Mouse (Mus musculus): ENCODE data around the gene Fam43a. TPM values are rescaled to one million over a fixed set of nuclear protein-coding genes. Genes with fewer than 3 reads are reported as not detected.

Gene Fam43a
- polyA plus RNA-seq, 1 experiment from 2014 or later: 8.5 TPM

- H3K4me3 ChIP-seq (ENCODE audit: control insufficient read depth in 1 of 2, insufficient read depth in 1 of 2, low read depth in 1 of 2, low read length in 2 of 2): no peak overlapping the region
- no peak for ATAC-seq (ENCODE audit: insufficient number of reproducible peaks, insufficient read depth, low FRiP score, low read depth)
Observed at GRCm38 (mm10) chr16:30646856-30647255, 47.3 kb downstream of the Fam43a start.

DNA sequence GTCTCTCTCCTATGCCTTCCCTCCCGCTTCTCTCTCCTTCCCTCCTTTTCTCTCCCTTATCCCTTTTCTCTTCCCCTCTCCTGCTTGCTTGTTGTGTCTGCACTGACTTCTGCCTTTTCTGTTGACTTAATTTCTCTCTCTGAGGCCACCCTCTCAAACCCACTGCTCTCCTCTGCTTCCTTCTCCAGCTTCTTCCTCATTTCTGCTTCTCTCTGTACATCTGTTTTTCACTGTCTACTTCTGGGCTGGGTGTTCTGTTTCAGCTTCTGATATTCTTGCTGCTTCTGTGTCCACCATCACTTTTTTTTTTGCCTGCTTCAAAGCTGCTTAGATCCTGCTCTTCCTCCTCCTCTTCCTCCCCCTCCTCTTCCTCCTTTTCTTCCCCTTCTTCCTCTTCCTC lies 51.8 kb downstream of the Fam43a start:
- H3K9ac ChIP-seq (ENCODE audit: low read length): no peak overlapping the region
- H3K4me1 ChIP-seq (ENCODE audit: control insufficient read depth in 2 of 2, insufficient read depth in 2 of 2, low read length in 2 of 2): no peaks in the 10 kb centered on the region; a peak in 1 of 4 replicates
- no peak overlapping the region for H3K4me2 ChIP-seq (ENCODE audit: low read length)
- peaks cover 8% of the 10 kb centered on the region; the same call in 1 of the 2 replicates for H3K9me3 ChIP-seq (ENCODE audit: control insufficient read depth, low read length)
- no peak overlapping the region for H3K27ac ChIP-seq (replicated peaks in 1 of 2; ENCODE audit: control insufficient read depth in 1 of 2, insufficient read depth in 1 of 2, low read depth in 2 of 2, low read length in 2 of 2)
- no peak for ATAC-seq (ENCODE audit: insufficient number of reproducible peaks, insufficient read depth, low FRiP score, low read depth)
- no peaks in the 10 kb centered on the region for H3K27me3 ChIP-seq (ENCODE audit: control insufficient read depth, insufficient read depth, low read length)
- no peaks in the 10 kb centered on the region for H3K36me3 ChIP-seq (ENCODE audit: control insufficient read depth, insufficient read depth, low read length)
- 62% methylated on average over 1 of the region's 1 CpGs for WGBS
- H3K4me3 ChIP-seq (ENCODE audit: control insufficient read depth in 1 of 2, insufficient read depth in 1 of 2, low read depth in 1 of 2, low read length in 2 of 2): no peak overlapping the region

More at GRCm38 (mm10) chr16:30646856-30647255, 47.3 kb downstream of the Fam43a start:
- WGBS: 78% methylated on average over 3 of the region's 3 CpGs
- Histone ChIP-seq H3K4me2 (ENCODE audit: low read length) (no peak overlapping the region), H3K27ac (replicated peaks in 1 of 2; ENCODE audit: control insufficient read depth in 1 of 2, insufficient read depth in 1 of 2, low read depth in 2 of 2, low read length in 2 of 2) (no peak overlapping the region), H3K9me3 (ENCODE audit: control insufficient read depth, low read length) (peaks cover 15% of the 10 kb centered on the region), H3K9ac (ENCODE audit: low read length) (no peak overlapping the region), H3K4me1 (ENCODE audit: control insufficient read depth in 2 of 2, insufficient read depth in 2 of 2, low read length in 2 of 2) (no peaks in the 10 kb centered on the region), H3K27me3 (ENCODE audit: control insufficient read depth, insufficient read depth, low read length) (no peaks in the 10 kb centered on the region), H3K36me3 (ENCODE audit: control insufficient read depth, insufficient read depth, low read length) (no peaks in the 10 kb centered on the region)

Other genes starting within 250 kb of the Fam43a start
- 13.3 TPM in 2 replicates for gene Atp13a3, start 193.7 kb upstream of the Fam43a start, polyA plus RNA-seq (2014; fragmentation: Nextera tagmentation; extraction: Ambion mirVana)
- 24.2 and 24.3 TPM in 2 replicates for gene Tmem44, start 48.9 kb upstream of the Fam43a start, polyA plus RNA-seq (2014; fragmentation: Nextera tagmentation; extraction: Ambion mirVana)
- 35.5 and 39.0 TPM in 2 replicates for gene Lsg1, start 12.1 kb upstream of the Fam43a start, polyA plus RNA-seq (2014; fragmentation: Nextera tagmentation; extraction: Ambion mirVana)